Mouse (Mus musculus) right cerebral cortex, postnatal 25 days (tissue): ENCODE data around the gene Picalm.
"Not testable (repeated sequence)": the region's sequence is repeated elsewhere in the genome, so short reads cannot be mapped to it uniquely, and the experiment has no call there.

Source experiments
- DNase-seq: peaks from one replicate; pipeline ENCODE4 v3.0.0; 2022

Gene Picalm

GRCm38 (mm10) chr7:90132322-90132721, 2.3 kb downstream of the Picalm start:
- no peak for DNase-seq

GRCm38 (mm10) chr7:90136736-90137135, 6.7 kb downstream of the Picalm start:
- DNase-seq = no peak

GRCm38 (mm10) chr7:90138359-90138758, 8.3 kb downstream of the Picalm start:
- DNase-seq = no peak

- no peak for DNase-seq
Measured at GRCm38 (mm10) chr7:90140290-90140689, 10.3 kb downstream of the Picalm start.

- no peak for DNase-seq
Measured at GRCm38 (mm10) chr7:90144275-90144674, 14.3 kb downstream of the Picalm start.

GRCm38 (mm10) chr7:90144971-90145370, 15.0 kb downstream of the Picalm start:
- no peak for DNase-seq

- DNase-seq = no peak
Measured at GRCm38 (mm10) chr7:90145376-90145775, 15.4 kb downstream of the Picalm start.

- no peak for DNase-seq
Measured at GRCm38 (mm10) chr7:90145897-90146296, 15.9 kb downstream of the Picalm start.

- DNase-seq = no peak
Measured at GRCm38 (mm10) chr7:90146321-90146720, 16.3 kb downstream of the Picalm start.

GRCm38 (mm10) chr7:90148023-90148422, 18.0 kb downstream of the Picalm start:
- no peak for DNase-seq

GRCm38 (mm10) chr7:90148516-90148915, 18.5 kb downstream of the Picalm start:
- no peak for DNase-seq

- DNase-seq = no peak
Measured at GRCm38 (mm10) chr7:90150311-90150710, 20.3 kb downstream of the Picalm start.

- DNase-seq = no peak
Measured at GRCm38 (mm10) chr7:90158034-90158433, 28.0 kb downstream of the Picalm start.

- no peak for DNase-seq
Measured at GRCm38 (mm10) chr7:90160598-90160997, 30.6 kb downstream of the Picalm start.

GRCm38 (mm10) chr7:90164276-90164675, 34.3 kb downstream of the Picalm start:
- no peak for DNase-seq

- no peak for DNase-seq
Measured at GRCm38 (mm10) chr7:90165970-90166369, 36.0 kb downstream of the Picalm start.

- not testable (repeated sequence) for DNase-seq
Measured at GRCm38 (mm10) chr7:90167777-90168176, 37.8 kb downstream of the Picalm start.

- no peak for DNase-seq
Measured at GRCm38 (mm10) chr7:90173778-90174177, 43.8 kb downstream of the Picalm start.

GRCm38 (mm10) chr7:90175576-90175975, 45.6 kb downstream of the Picalm start:
- no peak for DNase-seq

- no peak for DNase-seq
Measured at GRCm38 (mm10) chr7:90180635-90181034, 50.6 kb downstream of the Picalm start.

GRCm38 (mm10) chr7:90200251-90200650, 70.2 kb downstream of the Picalm start:
- no peak for DNase-seq

- no peak for DNase-seq
Measured at GRCm38 (mm10) chr7:90201877-90202465, 72.0 kb downstream of the Picalm start.

- DNase-seq = no peak
Measured at GRCm38 (mm10) chr7:90203914-90204313, 73.9 kb downstream of the Picalm start.

- no peak for DNase-seq
Measured at GRCm38 (mm10) chr7:90210116-90210515, 80.1 kb downstream of the Picalm start.

GRCm38 (mm10) chr7:90210947-90211346, 80.9 kb downstream of the Picalm start:
- no peak for DNase-seq
